Mouse (Mus musculus): ENCODE measurements around the gene Frem1. TPM values are rescaled to one million over a fixed set of nuclear protein-coding genes. Genes with fewer than 3 reads are reported as not detected.

The Frem1 gene
- polyA plus RNA-seq (2014; fragmentation: Nextera tagmentation; extraction: Ambion mirVana): 4.5 and 4.8 TPM in 2 replicates

GRCm38 (mm10) chr4:83051634-83052577, at the start of gene Frem1:
Frem1 (minus strand) TSS chr4:83052339.
- Histone ChIP-seq H3K4me2 (peak within 1 kb of the TSS; percentile 55), H3K9me3 (ENCODE audit: control insufficient read depth, low read length) (no peaks in the 10 kb centered on the region), H3K4me1 (replicated peaks; ENCODE audit: control insufficient read depth, insufficient read depth, low read length) (no peaks in the 10 kb centered on the region), H3K36me3 (ENCODE audit: control insufficient read depth, insufficient read depth, low read length) (no peaks in the 10 kb centered on the region), H3K4me3 (ENCODE audit: low read depth, low read length) (peak within 1 kb of the TSS; percentile 39), H3K27me3 (replicated peaks; ENCODE audit: control insufficient read depth, insufficient read depth, low read length) (peaks cover 3% of the 10 kb centered on the region), H3K27ac (ENCODE audit: low read depth, low read length) (peak within 1 kb of the TSS; percentile 11; the same call in 1 of the 2 replicates), H3K9ac (ENCODE audit: low read depth, low read length) (0 out of 2 replicates have a peak within 1 kb of the TSS, but pooled peaks have one; percentile 10)
- ATAC-seq (replicated peaks; ENCODE audit: low FRiP score) (peak; percentile 51; the same call in 1 of the 2 replicates), DNase-seq (ENCODE audit: low spot score) (peak; percentile 44)
- WGBS: 5% methylated on average over 23 of the region's 24 CpGs

- Histone ChIP-seq H3K4me2 (no peak overlapping the region), H3K9me3 (ENCODE audit: control insufficient read depth, low read length) (no peaks in the 10 kb centered on the region), H3K27ac (ENCODE audit: low read depth, low read length) (no peak overlapping the region), H3K9ac (ENCODE audit: low read depth, low read length) (no peak overlapping the region), H3K36me3 (ENCODE audit: control insufficient read depth, insufficient read depth, low read length) (no peaks in the 10 kb centered on the region), H3K27me3 (replicated peaks; ENCODE audit: control insufficient read depth, insufficient read depth, low read length) (no peaks in the 10 kb centered on the region), H3K4me1 (replicated peaks; ENCODE audit: control insufficient read depth, insufficient read depth, low read length) (no peaks in the 10 kb centered on the region), H3K4me3 (ENCODE audit: low read depth, low read length) (no peak overlapping the region)
- DNase-seq (ENCODE audit: low spot score): no peak
- ATAC-seq (replicated peaks; ENCODE audit: low FRiP score): no peak
- WGBS: 81% methylated on average over 7 of the region's 7 CpGs
Measured at GRCm38 (mm10) chr4:83099025-83099424, 46.9 kb upstream of the Frem1 start.

GRCm38 (mm10) chr4:83093941-83094340, 41.8 kb upstream of the Frem1 start:
- no peaks in the 10 kb centered on the region for H3K9me3 ChIP-seq (ENCODE audit: control insufficient read depth, low read length)
- no peak for DNase-seq (ENCODE audit: low spot score)
- no peak overlapping the region for H3K4me2 ChIP-seq
- no peak overlapping the region for H3K27ac ChIP-seq (ENCODE audit: low read depth, low read length)
- WGBS: 77% methylated on average over 2 of the region's 2 CpGs
- no peaks in the 10 kb centered on the region for H3K36me3 ChIP-seq (ENCODE audit: control insufficient read depth, insufficient read depth, low read length)
- ATAC-seq (replicated peaks; ENCODE audit: low FRiP score): no peak
- no peak overlapping the region for H3K4me3 ChIP-seq (ENCODE audit: low read depth, low read length)
- H3K27me3 ChIP-seq (replicated peaks; ENCODE audit: control insufficient read depth, insufficient read depth, low read length): no peaks in the 10 kb centered on the region
- no peak overlapping the region for H3K9ac ChIP-seq (ENCODE audit: low read depth, low read length)
- H3K4me1 ChIP-seq (replicated peaks; ENCODE audit: control insufficient read depth, insufficient read depth, low read length): no peaks in the 10 kb centered on the region

GRCm38 (mm10) chr4:83090691-83091448, 38.7 kb upstream of the Frem1 start:
- no peak for DNase-seq (ENCODE audit: low spot score)
- WGBS: 60% methylated on average over 6 of the region's 6 CpGs
- Histone ChIP-seq H3K9me3 (ENCODE audit: control insufficient read depth, low read length) (no peaks in the 10 kb centered on the region), H3K27ac (ENCODE audit: low read depth, low read length) (no peak overlapping the region), H3K36me3 (ENCODE audit: control insufficient read depth, insufficient read depth, low read length) (no peaks in the 10 kb centered on the region), H3K4me3 (ENCODE audit: low read depth, low read length) (no peak overlapping the region), H3K4me2 (no peak overlapping the region), H3K27me3 (replicated peaks; ENCODE audit: control insufficient read depth, insufficient read depth, low read length) (no peaks in the 10 kb centered on the region), H3K9ac (ENCODE audit: low read depth, low read length) (no peak overlapping the region), H3K4me1 (replicated peaks; ENCODE audit: control insufficient read depth, insufficient read depth, low read length) (no peaks in the 10 kb centered on the region)
- no peak for ATAC-seq (replicated peaks; ENCODE audit: low FRiP score)

GRCm38 (mm10) chr4:83080364-83081174, 28.4 kb upstream of the Frem1 start:
- H3K27me3 ChIP-seq (replicated peaks; ENCODE audit: control insufficient read depth, insufficient read depth, low read length): no peaks in the 10 kb centered on the region
- no peaks in the 10 kb centered on the region for H3K9me3 ChIP-seq (ENCODE audit: control insufficient read depth, low read length)
- 0 out of 2 replicates have a peak overlapping the region, but pooled peaks have one; percentile 10 for H3K4me2 ChIP-seq
- DNase-seq (ENCODE audit: low spot score) (no peak), ATAC-seq (replicated peaks; ENCODE audit: low FRiP score) (no peak)
- H3K4me1 ChIP-seq (replicated peaks; ENCODE audit: control insufficient read depth, insufficient read depth, low read length): no peaks in the 10 kb centered on the region
- H3K36me3 ChIP-seq (ENCODE audit: control insufficient read depth, insufficient read depth, low read length): no peaks in the 10 kb centered on the region
- H3K4me3 ChIP-seq (ENCODE audit: low read depth, low read length): no peak overlapping the region
- peak overlapping the region; percentile 54; the same call in 1 of the 2 replicates for H3K27ac ChIP-seq (ENCODE audit: low read depth, low read length)
- WGBS: 36% methylated on average over 13 of the region's 13 CpGs
- no peak overlapping the region for H3K9ac ChIP-seq (ENCODE audit: low read depth, low read length)

- no peak for ATAC-seq (replicated peaks; ENCODE audit: low FRiP score)
- no peaks in the 10 kb centered on the region for H3K4me1 ChIP-seq (replicated peaks; ENCODE audit: control insufficient read depth, insufficient read depth, low read length)
- no peak overlapping the region for H3K27ac ChIP-seq (ENCODE audit: low read depth, low read length)
- WGBS: 61% methylated on average over 6 of the region's 6 CpGs
- H3K9ac ChIP-seq (ENCODE audit: low read depth, low read length): no peak overlapping the region
- no peak overlapping the region for H3K4me2 ChIP-seq
- no peaks in the 10 kb centered on the region for H3K9me3 ChIP-seq (ENCODE audit: control insufficient read depth, low read length)
- no peak overlapping the region for H3K4me3 ChIP-seq (ENCODE audit: low read depth, low read length)
- H3K27me3 ChIP-seq (replicated peaks; ENCODE audit: control insufficient read depth, insufficient read depth, low read length): no peaks in the 10 kb centered on the region
- H3K36me3 ChIP-seq (ENCODE audit: control insufficient read depth, insufficient read depth, low read length): no peaks in the 10 kb centered on the region
- DNase-seq (ENCODE audit: low spot score): no peak
Measured at GRCm38 (mm10) chr4:83064191-83064590, 12.1 kb upstream of the Frem1 start.

- Histone ChIP-seq H3K4me2 (no peak overlapping the region), H3K9ac (ENCODE audit: low read depth, low read length) (no peak overlapping the region), H3K9me3 (ENCODE audit: control insufficient read depth, low read length) (no peaks in the 10 kb centered on the region), H3K27me3 (replicated peaks; ENCODE audit: control insufficient read depth, insufficient read depth, low read length) (no peaks in the 10 kb centered on the region), H3K27ac (ENCODE audit: low read depth, low read length) (no peak overlapping the region), H3K4me3 (ENCODE audit: low read depth, low read length) (no peak overlapping the region), H3K4me1 (replicated peaks; ENCODE audit: control insufficient read depth, insufficient read depth, low read length) (no peaks in the 10 kb centered on the region), H3K36me3 (ENCODE audit: control insufficient read depth, insufficient read depth, low read length) (no peaks in the 10 kb centered on the region)
- no peak for ATAC-seq (replicated peaks; ENCODE audit: low FRiP score)
- no peak for DNase-seq (ENCODE audit: low spot score)
- 48% methylated on average over 2 of the region's 2 CpGs for WGBS
Measured at GRCm38 (mm10) chr4:83061564-83061963, 9.4 kb upstream of the Frem1 start.

GRCm38 (mm10) chr4:83058617-83059016, 6.5 kb upstream of the Frem1 start:
- Histone ChIP-seq H3K4me2 (no peak overlapping the region), H3K4me1 (replicated peaks; ENCODE audit: control insufficient read depth, insufficient read depth, low read length) (no peaks in the 10 kb centered on the region), H3K27me3 (replicated peaks; ENCODE audit: control insufficient read depth, insufficient read depth, low read length) (no peaks in the 10 kb centered on the region), H3K27ac (ENCODE audit: low read depth, low read length) (no peak overlapping the region), H3K9ac (ENCODE audit: low read depth, low read length) (no peak overlapping the region), H3K9me3 (ENCODE audit: control insufficient read depth, low read length) (no peaks in the 10 kb centered on the region), H3K36me3 (ENCODE audit: control insufficient read depth, insufficient read depth, low read length) (no peaks in the 10 kb centered on the region), H3K4me3 (ENCODE audit: low read depth, low read length) (no peak overlapping the region)
- ATAC-seq (replicated peaks; ENCODE audit: low FRiP score) (no peak), DNase-seq (ENCODE audit: low spot score) (no peak)
- WGBS: 80% methylated on average over 2 of the region's 2 CpGs

Data from liver, embryonic 11.5 days (tissue).